Mouse (Mus musculus) bone marrow macrophage, adult 2 months (primary cell): ENCODE results near the gene Sgcg. TPM values are rescaled to one million over a fixed set of nuclear protein-coding genes. Genes with fewer than 3 reads are reported as not detected.
A peak's percentile ranks its signal among the peaks of the same experiment; 100 is the strongest.

Source experiments
- H3K27ac ChIP-seq: 2 replicates; pipeline ENCODE4 v1.5.1; 2012; ENCODE audit warnings: low read depth, low read length; ENCODE audit not compliant: insufficient read depth
- H3K4me1 ChIP-seq: 2 replicates; pipeline ENCODE4 v1.6.1; 2012; ENCODE audit warnings: low read length; ENCODE audit not compliant: control insufficient read depth, insufficient read depth
- H3K4me3 ChIP-seq: 2 replicates; pipeline ENCODE4 v1.5.1; 2012; ENCODE audit warnings: mild to moderate bottlenecking, low read length, moderate library complexity; ENCODE audit not compliant: insufficient read depth
- CTCF ChIP-seq: IDR thresholded peaks from 2 replicates; pipeline ENCODE4 v1.5.1; 2012; ENCODE audit warnings: low read depth, mild to moderate bottlenecking, low read length, moderate library complexity
- POLR2A ChIP-seq: IDR thresholded peaks from 2 replicates; pipeline ENCODE4 v1.6.1; 2012; ENCODE audit warnings: mild to moderate bottlenecking, low read depth, low read length, borderline replicate concordance
- polyA plus RNA-seq: library from polyadenylated mRNA; stranded (reverse); fragments of >200 nt; gene quantifications from 2 replicates; pipeline ENCODE4 v1.2.4, GENCODE M21; 2012; ENCODE audit not compliant: missing spikeins, insufficient read depth, insufficient read length

The Sgcg gene
- polyA plus RNA-seq, 1 experiment: not detected

- Histone ChIP-seq H3K4me1 (peaks cover 5% of the 10 kb centered on the region), H3K27ac (no peak overlapping the region), H3K4me3 (no peak overlapping the region)
- TF ChIP-seq POLR2A: no peak
- TF ChIP-seq CTCF: peak; percentile 24; the same call in 1 of the 2 replicates
Observed at GRCm38 (mm10) chr14:61277285-61277684, 19.0 kb upstream of the Sgcg start.

DNA sequence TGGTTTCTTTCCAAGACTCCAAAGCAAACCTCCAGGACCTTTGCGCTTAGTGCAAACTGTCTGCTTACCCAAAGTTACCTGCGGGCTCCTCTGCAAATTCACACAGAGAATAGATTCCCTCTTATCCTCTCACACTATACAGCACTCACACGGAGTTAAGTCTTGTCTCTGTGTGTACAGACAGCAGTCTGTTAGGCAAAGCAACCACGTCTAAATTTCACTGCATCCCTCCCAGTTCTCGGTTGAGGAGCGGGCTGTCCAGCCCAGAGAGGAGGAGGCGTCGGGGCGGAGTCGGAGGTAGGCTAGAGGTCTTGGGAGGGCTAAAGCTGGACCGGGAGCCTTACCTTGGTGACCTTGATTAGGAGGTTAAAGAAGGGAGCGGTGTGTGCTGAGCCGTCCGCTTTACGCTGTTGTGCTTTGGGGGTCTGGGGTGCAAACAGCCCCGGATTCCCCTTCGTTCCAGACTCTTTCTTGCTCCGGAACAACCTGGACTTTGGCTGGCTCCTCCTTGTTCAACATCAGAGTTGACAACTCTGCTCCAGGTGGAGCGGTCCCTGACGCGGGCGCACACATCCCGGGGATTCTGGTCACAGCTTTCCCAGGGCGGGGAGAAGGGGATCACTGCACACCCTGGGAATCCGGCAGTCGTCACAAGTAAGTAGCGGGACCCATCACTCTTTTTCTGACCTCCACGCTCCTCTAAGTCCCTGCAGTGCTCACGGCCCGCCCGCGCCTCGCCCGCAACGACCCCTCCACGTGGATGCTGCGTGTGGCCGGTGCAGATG lies 16.3 kb upstream of the Sgcg start:
- no peak overlapping the region for H3K4me3 ChIP-seq
- H3K4me1 ChIP-seq: peaks cover 5% of the 10 kb centered on the region
- TF ChIP-seq CTCF: no peak
- TF ChIP-seq POLR2A: no peak
- H3K27ac ChIP-seq: no peak overlapping the region

DNA sequence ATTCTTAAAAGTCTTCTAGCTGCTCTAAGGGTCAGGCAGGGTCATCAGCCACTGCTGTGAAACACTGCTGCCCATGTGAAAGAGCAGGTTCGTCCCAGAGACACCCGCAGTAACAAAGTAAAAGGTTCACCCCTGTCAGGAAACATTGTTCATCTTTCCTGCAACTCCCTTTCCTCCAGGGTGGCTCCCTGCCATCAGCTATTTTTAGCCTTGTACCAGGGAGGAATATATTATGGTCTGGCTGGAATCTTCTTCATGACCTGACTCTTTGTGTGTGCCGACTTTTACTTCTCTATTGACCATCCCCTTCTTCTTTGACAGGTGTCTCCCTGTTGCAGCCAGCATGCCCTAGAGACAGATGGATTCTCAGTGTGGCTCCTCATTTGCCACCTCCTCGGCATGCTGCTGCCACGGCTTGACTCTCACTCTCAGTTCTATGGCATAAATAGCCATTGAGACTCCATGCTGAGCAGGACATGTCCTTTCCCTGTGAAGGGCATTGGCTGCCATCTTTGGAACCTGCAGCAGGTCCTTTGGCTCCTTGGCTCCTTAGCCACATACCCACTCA lies 9.7 kb upstream of the Sgcg start:
- no peak for TF ChIP-seq POLR2A
- no peak for TF ChIP-seq CTCF
- Histone ChIP-seq H3K27ac (no peak overlapping the region), H3K4me1 (no peaks in the 10 kb centered on the region), H3K4me3 (no peak overlapping the region)

GRCm38 (mm10) chr14:61259084-61259483 lies 794 bp upstream of the Sgcg start:
- no peak for TF ChIP-seq CTCF
- TF ChIP-seq POLR2A: no peak
- no peak overlapping the region for H3K27ac ChIP-seq
- H3K4me3 ChIP-seq: no peak overlapping the region
- no peaks in the 10 kb centered on the region for H3K4me1 ChIP-seq

- no peak overlapping the region for H3K4me3 ChIP-seq
- no peak overlapping the region for H3K27ac ChIP-seq
- TF ChIP-seq POLR2A (no peak), CTCF (no peak)
- H3K4me1 ChIP-seq: no peaks in the 10 kb centered on the region
Observed at GRCm38 (mm10) chr14:61252596-61253388, 5.5 kb downstream of the Sgcg start.

DNA sequence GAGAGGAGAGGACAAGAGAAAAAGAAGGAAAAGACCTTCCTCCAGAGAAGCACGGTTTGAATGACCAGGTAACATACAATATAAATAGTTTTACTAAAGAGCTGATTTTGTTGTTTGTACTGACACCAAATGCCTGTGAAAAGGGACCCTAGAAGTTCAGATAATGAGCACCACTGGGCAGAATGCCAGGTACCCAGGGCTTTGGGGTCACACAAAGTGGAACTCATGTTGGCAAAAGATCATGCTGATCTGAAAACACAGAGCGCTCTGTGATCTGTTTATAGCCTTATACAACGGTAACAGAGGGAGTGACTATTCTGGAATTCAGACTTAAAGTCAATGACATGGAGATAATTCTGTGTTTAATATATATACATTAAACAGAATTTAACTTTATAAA lies 11.8 kb downstream of the Sgcg start:
- H3K4me1 ChIP-seq: no peaks in the 10 kb centered on the region
- no peak overlapping the region for H3K27ac ChIP-seq
- no peak overlapping the region for H3K4me3 ChIP-seq
- TF ChIP-seq POLR2A (no peak), CTCF (no peak)

GRCm38 (mm10) chr14:61242611-61243010 lies 15.7 kb downstream of the Sgcg start:
- H3K4me1 ChIP-seq: peaks cover 6% of the 10 kb centered on the region
- TF ChIP-seq POLR2A (no peak), CTCF (peak; percentile 29; the same call in 1 of the 2 replicates)
- H3K27ac ChIP-seq: no peak overlapping the region
- no peak overlapping the region for H3K4me3 ChIP-seq

DNA sequence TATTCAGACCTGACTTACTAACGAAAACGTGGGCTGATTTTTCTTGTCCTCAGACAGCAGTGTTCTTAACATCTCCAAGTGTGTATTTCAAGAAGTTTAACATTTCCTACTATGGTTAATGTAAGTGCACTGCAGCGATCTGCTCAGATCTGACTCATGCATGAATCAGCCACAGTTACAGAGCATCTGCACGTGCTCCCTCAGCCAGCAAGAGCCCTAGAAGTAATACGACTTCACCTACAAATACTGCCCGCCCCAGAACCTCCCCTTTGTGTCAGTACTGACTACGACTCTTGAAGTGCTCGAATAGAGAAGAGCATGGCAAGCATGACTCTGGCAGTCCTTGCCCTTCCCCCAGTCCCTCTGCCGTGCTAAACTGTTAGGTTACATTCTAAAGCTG lies 19.5 kb downstream of the Sgcg start:
- H3K27ac ChIP-seq: no peak overlapping the region
- TF ChIP-seq POLR2A: no peak
- no peak for TF ChIP-seq CTCF
- no peak overlapping the region; the same call in 1 of the 2 replicates for H3K4me3 ChIP-seq
- peaks cover 6% of the 10 kb centered on the region for H3K4me1 ChIP-seq

DNA sequence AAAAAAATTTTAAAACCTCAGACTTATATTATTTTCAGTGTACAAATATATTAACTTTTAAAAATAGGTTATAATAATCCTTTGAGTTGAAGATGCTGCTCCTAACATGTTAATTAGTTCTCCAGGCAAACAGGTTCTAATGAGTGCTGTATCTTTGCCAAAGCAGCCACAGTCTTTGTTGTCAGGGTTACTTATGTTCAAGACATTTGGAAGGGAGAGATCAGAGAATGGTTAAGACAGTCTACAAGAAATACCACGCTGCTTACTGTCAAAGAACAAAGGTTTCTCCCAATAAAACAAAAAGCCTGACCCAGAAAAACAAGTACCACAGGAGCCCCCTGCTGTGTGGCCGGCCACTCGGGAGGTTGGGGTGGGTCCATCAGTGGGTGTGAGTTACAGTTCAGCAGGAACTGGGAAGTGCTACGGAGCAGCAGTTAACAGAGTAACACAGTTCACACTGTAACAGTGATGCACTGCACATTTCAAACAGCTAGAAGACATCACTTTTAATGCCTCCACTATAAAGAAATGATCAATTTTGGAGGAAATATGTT lies 21.1 kb downstream of the Sgcg start:
- Histone ChIP-seq H3K4me1 (peaks cover 6% of the 10 kb centered on the region), H3K27ac (no peak overlapping the region), H3K4me3 (no peak overlapping the region)
- TF ChIP-seq POLR2A (no peak), CTCF (no peak)
